Mouse (Mus musculus): Measurements from ENCODE around the gene Gm9780.
"Not testable (repeated sequence)": the region's sequence is repeated elsewhere in the genome, so short reads cannot be mapped to it uniquely, and the experiment has no call there.

Gm9780 gene

DNA sequence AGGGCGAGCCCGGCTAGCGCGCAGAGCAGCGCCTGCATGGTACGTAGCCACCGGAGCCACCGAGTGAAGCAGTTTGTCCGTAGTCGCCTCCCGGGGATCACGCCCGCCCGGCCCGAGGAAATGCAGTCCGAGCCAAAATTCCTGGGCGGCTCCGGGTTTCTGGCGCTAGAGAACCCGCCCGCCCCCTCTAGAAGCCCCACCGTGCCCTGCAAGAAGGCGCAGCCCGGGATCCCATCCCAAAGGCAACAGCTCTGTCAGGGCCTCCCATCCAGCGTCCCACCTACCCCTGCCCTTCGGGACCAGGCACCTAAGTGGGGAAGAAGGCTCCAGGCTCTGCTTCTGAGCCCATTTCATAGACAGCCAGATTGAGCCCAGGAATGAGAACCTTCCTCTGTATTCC, at the start of gene Gm9780:
Gene Gm9780 (minus strand): TSS at position 101 of the 400 bp plus-strand sequence.
- not testable (repeated sequence) for H3K27me3 ChIP-seq (ENCODE audit: control insufficient read depth, insufficient read depth, low read length, poor library complexity, severe bottlenecking); DNase-seq (ENCODE audit: low read depth, low spot score); H3K36me3 ChIP-seq (ENCODE audit: control insufficient read depth, insufficient read depth, low read length, poor library complexity, severe bottlenecking)

- H3K27me3 ChIP-seq (ENCODE audit: control insufficient read depth, insufficient read depth, low read length, poor library complexity, severe bottlenecking); H3K36me3 ChIP-seq (ENCODE audit: control insufficient read depth, insufficient read depth, low read length, poor library complexity, severe bottlenecking); DNase-seq (ENCODE audit: low read depth, low spot score): not testable (repeated sequence)
These were observed 39.5 kb upstream of the Gm9780 start, which contains the start of gene Cphx3 for GRCm38 (mm10) chr14:26081997-26082396. Gene Cphx3, plus strand, starts transcription at chr14:26082297.

DNA sequence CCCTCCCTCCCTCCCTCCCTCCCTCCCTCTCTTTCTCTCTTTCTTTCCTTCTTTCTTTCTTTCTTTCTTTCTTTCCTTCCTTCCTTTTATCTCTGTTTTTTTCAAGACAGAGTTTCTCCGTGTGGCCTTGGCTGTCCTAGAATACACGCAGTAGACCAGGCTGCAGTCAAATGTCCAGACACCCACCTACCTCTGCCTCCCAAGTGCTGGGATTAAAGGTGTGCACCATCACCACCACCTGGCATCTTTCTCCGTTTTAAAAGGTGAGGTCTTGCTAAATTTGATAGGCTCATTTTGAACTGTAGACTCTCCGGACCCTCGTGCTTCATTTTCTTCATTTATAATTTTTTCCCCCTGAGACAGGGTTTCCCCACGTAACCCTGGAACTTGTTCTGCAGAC, 38.7 kb upstream of the Gm9780 start, which contains the start of gene Cphx2:
Gene Cphx2 (plus strand): TSS at position 301 of the 400 bp plus-strand sequence.
- not testable (repeated sequence) for H3K36me3 ChIP-seq (ENCODE audit: control insufficient read depth, insufficient read depth, low read length, poor library complexity, severe bottlenecking); H3K27me3 ChIP-seq (ENCODE audit: control insufficient read depth, insufficient read depth, low read length, poor library complexity, severe bottlenecking); DNase-seq (ENCODE audit: low read depth, low spot score)

GRCm38 (mm10) chr14:26076620-26077390, 34.3 kb upstream of the Gm9780 start:
- not testable (repeated sequence) for H3K36me3 ChIP-seq (ENCODE audit: control insufficient read depth, insufficient read depth, low read length, poor library complexity, severe bottlenecking); DNase-seq (ENCODE audit: low read depth, low spot score); H3K27me3 ChIP-seq (ENCODE audit: control insufficient read depth, insufficient read depth, low read length, poor library complexity, severe bottlenecking)

- DNase-seq (ENCODE audit: low read depth, low spot score); H3K27me3 ChIP-seq (ENCODE audit: control insufficient read depth, insufficient read depth, low read length, poor library complexity, severe bottlenecking); H3K36me3 ChIP-seq (ENCODE audit: control insufficient read depth, insufficient read depth, low read length, poor library complexity, severe bottlenecking): not testable (repeated sequence)
These were observed 24.8 kb upstream of the Gm9780 start, which contains the start of gene Tmem254c for GRCm38 (mm10) chr14:26067325-26067633. Gene Tmem254c, minus strand, starts transcription at chr14:26067355.

DNA sequence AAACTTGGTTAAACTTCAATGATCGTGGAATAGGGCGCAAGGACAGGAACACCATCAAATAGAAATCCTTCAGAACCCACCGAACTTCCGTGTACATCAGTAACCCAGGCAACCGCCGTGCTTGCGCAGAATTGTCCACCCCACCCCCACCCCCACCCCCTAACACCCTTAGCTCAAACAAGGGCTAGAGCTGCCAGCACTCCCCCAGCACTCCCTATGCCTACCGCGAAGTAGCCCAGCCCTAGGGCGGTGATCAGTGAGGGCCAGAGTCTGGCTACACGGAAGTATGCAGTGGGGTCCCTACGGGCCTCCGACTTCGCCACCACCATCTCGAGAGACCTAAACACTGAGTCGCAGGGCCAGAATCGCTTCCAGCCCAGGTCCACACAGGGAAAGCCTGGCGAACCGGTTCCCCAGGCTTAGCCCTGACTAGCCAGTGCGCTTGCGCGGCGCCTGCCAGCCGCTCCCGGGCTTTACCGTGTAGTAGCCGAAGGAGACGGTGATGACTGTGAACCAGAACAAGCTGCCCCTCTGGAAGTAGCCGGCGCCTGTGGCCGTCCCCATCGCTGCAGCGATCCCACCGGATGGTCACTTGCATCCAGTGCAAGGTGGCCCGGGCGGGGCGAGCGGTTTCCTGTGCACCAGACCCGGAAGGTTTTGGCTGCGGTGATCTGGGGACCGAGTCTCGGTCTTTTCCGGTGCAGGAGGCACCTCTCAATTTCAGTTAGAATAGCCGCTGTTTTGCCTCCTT, 24.2 kb upstream of the Gm9780 start:
- not testable (repeated sequence) for H3K27me3 ChIP-seq (ENCODE audit: control insufficient read depth, insufficient read depth, low read length, poor library complexity, severe bottlenecking); DNase-seq (ENCODE audit: low read depth, low spot score); H3K36me3 ChIP-seq (ENCODE audit: control insufficient read depth, insufficient read depth, low read length, poor library complexity, severe bottlenecking)

GRCm38 (mm10) chr14:26059362-26059761, 16.9 kb upstream of the Gm9780 start:
- DNase-seq (ENCODE audit: low read depth, low spot score); H3K36me3 ChIP-seq (ENCODE audit: control insufficient read depth, insufficient read depth, low read length, poor library complexity, severe bottlenecking); H3K27me3 ChIP-seq (ENCODE audit: control insufficient read depth, insufficient read depth, low read length, poor library complexity, severe bottlenecking): not testable (repeated sequence)

DNA sequence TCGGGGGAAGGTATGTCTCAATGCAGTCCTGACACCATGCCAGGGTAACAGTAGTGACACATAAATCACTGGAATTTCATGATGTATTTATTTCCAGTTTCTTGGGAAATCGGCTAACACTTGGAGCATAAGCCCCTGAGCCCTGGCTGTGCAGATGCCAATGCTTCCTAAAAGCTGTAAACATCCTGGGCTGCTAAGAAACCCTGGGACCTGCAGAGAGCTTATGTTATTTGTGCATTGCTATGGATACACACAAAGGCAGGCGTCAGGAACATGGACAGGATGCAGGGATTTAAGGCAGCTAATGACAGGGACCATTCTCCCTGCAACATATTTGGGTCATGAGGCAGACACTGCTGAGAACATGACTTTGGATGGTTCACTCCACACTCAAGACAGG, 15.7 kb upstream of the Gm9780 start:
- H3K36me3 ChIP-seq (ENCODE audit: control insufficient read depth, insufficient read depth, low read length, poor library complexity, severe bottlenecking); DNase-seq (ENCODE audit: low read depth, low spot score); H3K27me3 ChIP-seq (ENCODE audit: control insufficient read depth, insufficient read depth, low read length, poor library complexity, severe bottlenecking): not testable (repeated sequence)

DNA sequence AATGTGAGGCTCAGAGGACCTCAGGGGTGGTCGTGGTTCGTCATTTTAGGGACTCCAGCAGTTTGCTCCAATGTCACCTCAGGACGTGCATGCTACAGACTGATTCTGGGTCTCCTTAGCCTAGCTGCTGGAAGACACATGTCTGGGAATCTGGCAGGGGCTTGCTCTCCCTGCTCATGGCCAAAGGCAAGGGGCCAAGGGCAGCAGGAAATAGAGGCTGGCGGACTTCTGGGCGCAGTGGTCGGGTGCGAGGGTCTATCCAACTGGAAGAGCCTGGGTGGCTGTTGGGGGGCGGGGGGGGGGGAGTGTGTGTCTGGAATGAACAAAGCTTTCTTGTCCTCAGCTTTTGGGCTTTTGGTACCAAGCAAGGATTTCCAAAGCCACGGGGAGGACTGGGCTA, 6.3 kb upstream of the Gm9780 start:
- not testable (repeated sequence) for H3K27me3 ChIP-seq (ENCODE audit: control insufficient read depth, insufficient read depth, low read length, poor library complexity, severe bottlenecking); H3K36me3 ChIP-seq (ENCODE audit: control insufficient read depth, insufficient read depth, low read length, poor library complexity, severe bottlenecking); DNase-seq (ENCODE audit: low read depth, low spot score)

DNA sequence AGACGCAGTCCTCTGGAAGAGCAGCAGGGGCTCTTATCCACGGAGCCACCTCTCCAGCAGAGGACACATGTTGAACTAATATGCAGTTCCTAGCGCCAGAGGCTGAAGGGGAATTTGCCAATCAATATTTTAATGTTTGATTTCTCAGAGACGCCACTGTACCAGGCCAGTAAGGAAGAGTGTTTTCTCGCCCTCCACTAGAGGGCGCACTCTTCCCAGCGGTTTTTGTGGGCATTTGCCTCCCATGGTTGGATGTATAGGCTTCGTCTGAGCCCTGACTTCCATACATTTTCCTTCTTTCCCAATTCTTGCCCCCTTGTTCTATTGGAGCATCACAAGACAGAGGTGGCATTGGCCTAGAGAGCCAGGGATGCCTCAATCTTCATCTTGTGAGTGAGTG, 4.5 kb upstream of the Gm9780 start:
- H3K27me3 ChIP-seq (ENCODE audit: control insufficient read depth, insufficient read depth, low read length, poor library complexity, severe bottlenecking); H3K36me3 ChIP-seq (ENCODE audit: control insufficient read depth, insufficient read depth, low read length, poor library complexity, severe bottlenecking); DNase-seq (ENCODE audit: low read depth, low spot score): not testable (repeated sequence)

DNA sequence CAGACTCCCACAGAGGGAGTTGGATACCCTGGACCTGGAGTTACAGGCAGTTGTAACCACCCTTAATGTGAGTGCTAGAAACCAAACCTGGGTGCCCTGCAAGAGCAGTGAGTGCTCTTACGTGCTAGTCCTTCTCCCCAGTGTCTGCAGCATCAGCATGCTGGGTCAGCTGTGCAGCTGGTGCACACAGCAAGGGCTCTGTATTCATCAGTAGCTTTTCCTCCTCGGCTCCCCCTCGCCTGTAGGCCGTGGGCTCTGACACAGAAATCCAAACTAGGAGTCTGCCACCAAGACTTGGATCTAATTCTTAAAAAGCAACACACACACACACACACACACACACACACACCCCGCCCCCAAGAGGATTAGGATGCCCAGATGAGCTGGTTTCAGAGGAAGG, 2.5 kb upstream of the Gm9780 start:
- not testable (repeated sequence) for DNase-seq (ENCODE audit: low read depth, low spot score); H3K27me3 ChIP-seq (ENCODE audit: control insufficient read depth, insufficient read depth, low read length, poor library complexity, severe bottlenecking)

GRCm38 (mm10) chr14:26035439-26035838, 7.1 kb downstream of the Gm9780 start:
- not testable (repeated sequence) for H3K27me3 ChIP-seq (ENCODE audit: control insufficient read depth, insufficient read depth, low read length, poor library complexity, severe bottlenecking); DNase-seq (ENCODE audit: low read depth, low spot score); H3K36me3 ChIP-seq (ENCODE audit: control insufficient read depth, insufficient read depth, low read length, poor library complexity, severe bottlenecking)

More for the DNA sequence above, 2.5 kb upstream of the Gm9780 start:
- H3K36me3 ChIP-seq (ENCODE audit: control insufficient read depth, insufficient read depth, low read length, poor library complexity, severe bottlenecking), result not testable (repeated sequence)

GRCm38 (mm10) chr14:26034364-26034763, 8.1 kb downstream of the Gm9780 start:
- H3K36me3 ChIP-seq (ENCODE audit: control insufficient read depth, insufficient read depth, low read length, poor library complexity, severe bottlenecking); H3K27me3 ChIP-seq (ENCODE audit: control insufficient read depth, insufficient read depth, low read length, poor library complexity, severe bottlenecking); DNase-seq (ENCODE audit: low read depth, low spot score): not testable (repeated sequence)

DNA sequence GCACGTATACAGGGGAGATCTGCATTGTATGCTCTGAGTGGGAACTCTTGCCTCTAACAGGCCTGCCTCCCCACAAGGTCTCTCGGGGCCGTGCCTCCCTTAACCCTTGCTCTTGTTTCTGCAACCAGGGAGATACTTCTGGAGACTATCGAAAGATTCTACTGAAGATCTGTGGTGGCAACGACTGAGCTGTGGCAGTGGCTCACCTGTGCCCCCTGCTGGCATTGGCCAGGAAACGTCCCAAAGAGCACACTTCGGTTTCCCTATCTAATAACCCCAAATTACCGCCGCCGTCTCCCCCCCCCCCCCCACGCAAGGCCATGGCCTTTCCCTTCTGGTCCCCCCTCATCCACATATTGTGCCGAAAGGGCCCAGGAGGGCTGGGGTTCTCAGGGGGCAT, 16.9 kb downstream of the Gm9780 start:
- not testable (repeated sequence) for H3K36me3 ChIP-seq (ENCODE audit: control insufficient read depth, insufficient read depth, low read length, poor library complexity, severe bottlenecking); DNase-seq (ENCODE audit: low read depth, low spot score)

DNA sequence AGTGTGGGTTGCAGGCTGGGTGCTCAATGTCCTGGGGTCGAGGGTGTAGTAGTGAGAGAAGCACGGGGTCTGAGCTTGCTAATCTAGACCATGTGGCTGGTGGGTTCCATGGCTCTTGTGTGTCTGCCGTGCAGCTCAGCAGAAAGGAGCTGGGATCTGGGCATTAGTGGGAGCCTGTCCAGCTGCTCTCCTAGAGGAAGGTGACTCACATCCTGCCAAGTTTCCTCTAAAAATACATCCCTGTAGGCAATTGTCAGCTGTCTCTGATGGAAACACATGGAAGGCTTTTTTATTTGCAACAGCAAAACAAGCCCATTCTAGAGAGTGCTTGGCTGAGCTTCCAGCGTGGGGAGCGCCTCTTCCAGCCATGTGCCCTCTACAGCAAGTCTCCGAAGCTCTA, 19.7 kb downstream of the Gm9780 start:
- not testable (repeated sequence) for H3K36me3 ChIP-seq (ENCODE audit: control insufficient read depth, insufficient read depth, low read length, poor library complexity, severe bottlenecking); DNase-seq (ENCODE audit: low read depth, low spot score)

More for the DNA sequence above, 16.9 kb downstream of the Gm9780 start:
- not testable (repeated sequence) for H3K27me3 ChIP-seq (ENCODE audit: control insufficient read depth, insufficient read depth, low read length, poor library complexity, severe bottlenecking)

More for the DNA sequence above, 19.7 kb downstream of the Gm9780 start:
- not testable (repeated sequence) for H3K27me3 ChIP-seq (ENCODE audit: control insufficient read depth, insufficient read depth, low read length, poor library complexity, severe bottlenecking)
